Mouse (Mus musculus): ENCODE measurements around the gene Spata32. TPM values are rescaled to one million over a fixed set of nuclear protein-coding genes. Genes with fewer than 3 reads are reported as not detected.

Spata32 gene
- total RNA-seq, 2 experiments from 2014 or later, result 0.99 to 1.6 TPM

Other genes starting within 250 kb of the Spata32 start
- 100 to 1,000 TPM; 166 to 172 TPM for gene Nmt1, start 190.2 kb downstream of the Spata32 start, total RNA-seq (2021)
- gene Dcakd, start 190.1 kb downstream of the Spata32 start, total RNA-seq (2021), result 10 to 100 TPM; 68.9 to 69.0 TPM
- gene Plcd3, start 116.8 kb downstream of the Spata32 start, total RNA-seq (2021), result 10 to 100 TPM; 11.0 TPM
- gene Acbd4, start 116.8 kb downstream of the Spata32 start, total RNA-seq (2021), result 10 to 100 TPM; 75.1 to 90.2 TPM
- gene Hexim1, start 102.2 kb downstream of the Spata32 start, total RNA-seq (2021), result 10 to 100 TPM; 53.7 to 57.3 TPM
- 10 to 100 TPM; 11.2 to 12.5 TPM for gene Hexim2, start 86.0 kb downstream of the Spata32 start, total RNA-seq (2021)
- 100 to 1,000 TPM; 132 to 148 TPM for gene Fmnl1, start 47.3 kb downstream of the Spata32 start, total RNA-seq (2021)
- gene 1700023F06Rik, start 9.9 kb downstream of the Spata32 start, total RNA-seq (2021), result 1 to 10 TPM; 1.6 to 2.2 TPM
- gene Map3k14, start 49.0 kb upstream of the Spata32 start, total RNA-seq (2021), result 1 to 10 TPM; 4.5 to 4.7 TPM
- 10 to 100 TPM; 10.5 to 12.1 TPM for gene Arhgap27, start 145.3 kb upstream of the Spata32 start, total RNA-seq (2021)
- 10 to 100 TPM; 19.8 to 21.2 TPM for gene Plekhm1, start 194.3 kb upstream of the Spata32 start, total RNA-seq (2021)

All from layer of hippocampus, adult 18-20 months (tissue).